Mouse (Mus musculus) forebrain, embryonic 14.5 days (tissue): ENCODE results near the gene Hist1h2ab. TPM values are rescaled to one million over a fixed set of nuclear protein-coding genes. Genes with fewer than 3 reads are reported as not detected.
"Not testable (repeated sequence)": the region's sequence is repeated elsewhere in the genome, so short reads cannot be mapped to it uniquely, and the experiment has no call there.

Source experiments
- ATAC-seq: fragments of 200-750 bp; cut with Nextera tagmentation; 2 replicates; pipeline ENCODE4 v1.8.0; 2017; ENCODE audit warnings: mild to moderate bottlenecking, moderate library complexity
- DNase-seq: peaks from one replicate; pipeline ENCODE4 v3.0.0-alpha.2; 2015; ENCODE audit warnings: low spot score
- H3K27ac ChIP-seq: fragments of 300-500 bp; sonication (generic); 2 replicates; pipeline ENCODE4 v1.5.1; 2014; ENCODE audit warnings: low read depth, mild to moderate bottlenecking, control low read depth, low read length, moderate library complexity
- H3K27me3 ChIP-seq: fragments of 300-500 bp; sonication (generic); replicated peaks from 2 replicates; pipeline ENCODE4 v1.6.1; 2014; ENCODE audit warnings: low read length, control low read depth, mixed read lengths; ENCODE audit not compliant: control insufficient read depth, insufficient read depth
- H3K36me3 ChIP-seq: fragments of 300-500 bp; sonication (generic); 2 replicates; pipeline ENCODE4 v1.6.1; 2014; ENCODE audit warnings: low read length, control low read depth; ENCODE audit not compliant: control insufficient read depth, insufficient read depth
- H3K4me1 ChIP-seq: fragments of 300-500 bp; sonication (generic); 2 replicates; pipeline ENCODE4 v1.6.1; 2014; ENCODE audit warnings: antibody characterized with exemption, low read length, control low read depth; ENCODE audit not compliant: control insufficient read depth, insufficient read depth
- H3K4me2 ChIP-seq: fragments of 300-500 bp; sonication (generic); 2 replicates; pipeline ENCODE4 v1.6.1; 2014; ENCODE audit warnings: mild to moderate bottlenecking, control low read depth, low read length
- H3K4me3 ChIP-seq: fragments of 300-500 bp; sonication (generic); 2 replicates; pipeline ENCODE4 v1.5.1; 2014; ENCODE audit warnings: low read depth, low read length, control low read depth
- H3K9ac ChIP-seq: fragments of 300-500 bp; sonication (generic); 2 replicates; pipeline ENCODE4 v1.6.1; 2014; ENCODE audit warnings: mild to moderate bottlenecking, low read length, control low read depth, moderate library complexity
- H3K9me3 ChIP-seq: fragments of 300-500 bp; sonication (generic); replicated peaks from 2 replicates; pipeline ENCODE4 v1.6.1; 2016; ENCODE audit warnings: low read length, control low read depth, mixed read lengths; ENCODE audit not compliant: control insufficient read depth
- WGBS: fragments of 180-500 bp; shearing (Covaris S2); extraction: QIAGEN DNeasy Blood & Tissue Kit; methylation state at CpG from one replicate; pipeline ENCODE4 v1.1.7; 2014; 5-methylcytosine and 5-hydroxymethylcytosine counted together
- polyA plus RNA-seq: library from polyadenylated mRNA; unstranded; fragments of >200 nt; fragmentation: Nextera tagmentation; extraction: Ambion mirVana; gene quantifications from 2 replicates; pipeline ENCODE4 v1.2.1, GENCODE M21; 2014

Gene Hist1h2ab
- polyA plus RNA-seq, 1 experiment from 2014 or later = 49.2 TPM

- not testable (repeated sequence) for H3K9me3 ChIP-seq, H3K36me3 ChIP-seq, H3K27me3 ChIP-seq
- WGBS = under 1% methylated on average over 25 of the region's 52 CpGs
- Histone ChIP-seq H3K4me1 (peaks cover 31% of the 10 kb centered on the region), H3K4me3 (peak within 1 kb of the TSS; percentile 53), H3K9ac (peak within 1 kb of the TSS; percentile 61), H3K4me2 (peak within 1 kb of the TSS; percentile 89), H3K27ac (peak within 1 kb of the TSS; percentile 88)
- DNase-seq (peak; percentile 96), ATAC-seq (peak; percentile 67)
These were observed 11.2 kb downstream of the Hist1h2ab start, which contains the start of gene Hist1h3a for GRCm38 (mm10) chr13:23761871-23762821. Hist1h3a (minus strand) TSS chr13:23762386.

GRCm38 (mm10) chr13:23763242-23763585, 12.3 kb downstream of the Hist1h2ab start:
- WGBS = 1% methylated on average over 10 of the region's 10 CpGs
- no peak for DNase-seq
- H3K27ac ChIP-seq = peak overlapping the region; percentile 88
- H3K4me2 ChIP-seq = peak overlapping the region; percentile 89
- peak overlapping the region; percentile 21; the same call in 1 of the 2 replicates for H3K9ac ChIP-seq
- H3K4me1 ChIP-seq = peaks cover 27% of the 10 kb centered on the region
- H3K9me3 ChIP-seq = no peaks in the 10 kb centered on the region
- ATAC-seq = no peak
- no peaks in the 10 kb centered on the region for H3K27me3 ChIP-seq
- no peaks in the 10 kb centered on the region for H3K36me3 ChIP-seq
- peak overlapping the region; percentile 53 for H3K4me3 ChIP-seq

- Histone ChIP-seq H3K27me3 (no peaks in the 10 kb centered on the region), H3K9ac (peak within 1 kb of the TSS; percentile 76), H3K27ac (peak within 1 kb of the TSS; percentile 89), H3K36me3 (no peaks in the 10 kb centered on the region), H3K9me3 (no peaks in the 10 kb centered on the region), H3K4me3 (peak within 1 kb of the TSS; percentile 53), H3K4me1 (peaks cover 27% of the 10 kb centered on the region), H3K4me2 (peak within 1 kb of the TSS; percentile 89)
- peak; percentile 97 for DNase-seq
- 3% methylated on average over 34 of the region's 34 CpGs for WGBS
- peak; percentile 71 for ATAC-seq
These were observed 12.8 kb downstream of the Hist1h2ab start, which contains the start of gene Hist1h1a for GRCm38 (mm10) chr13:23763586-23764323. Hist1h1a (plus strand) TSS chr13:23763666.

- WGBS = 33% methylated on average over 12 of the region's 12 CpGs
- DNase-seq = no peak
- ATAC-seq = no peak
- H3K9ac ChIP-seq = peak overlapping the region; percentile 76
- H3K4me2 ChIP-seq = peak overlapping the region; percentile 89
- peak overlapping the region; percentile 89; the same call in 1 of the 2 replicates for H3K27ac ChIP-seq
- H3K9me3 ChIP-seq = no peaks in the 10 kb centered on the region
- peaks cover 27% of the 10 kb centered on the region for H3K4me1 ChIP-seq
- no peaks in the 10 kb centered on the region for H3K27me3 ChIP-seq
- no peaks in the 10 kb centered on the region for H3K36me3 ChIP-seq
- H3K4me3 ChIP-seq = peak overlapping the region; percentile 53
These were observed 13.6 kb downstream of the Hist1h2ab start for GRCm38 (mm10) chr13:23764324-23765171.

GRCm38 (mm10) chr13:23765172-23765513, 14.2 kb downstream of the Hist1h2ab start:
- DNase-seq (no peak), ATAC-seq (no peak)
- H3K9me3 ChIP-seq = no peaks in the 10 kb centered on the region
- no peak overlapping the region for H3K9ac ChIP-seq
- no peak overlapping the region for H3K4me2 ChIP-seq
- no peak overlapping the region for H3K4me3 ChIP-seq
- no peak overlapping the region for H3K27ac ChIP-seq
- peaks cover 24% of the 10 kb centered on the region for H3K4me1 ChIP-seq
- H3K27me3 ChIP-seq = no peaks in the 10 kb centered on the region
- no peaks in the 10 kb centered on the region for H3K36me3 ChIP-seq
- WGBS = 57% methylated on average over 1 of the region's 1 CpGs

- ATAC-seq = no peak
- no peaks in the 10 kb centered on the region for H3K27me3 ChIP-seq
- H3K27ac ChIP-seq = no peak overlapping the region
- no peaks in the 10 kb centered on the region for H3K9me3 ChIP-seq
- H3K4me2 ChIP-seq = no peak overlapping the region
- no peak overlapping the region for H3K9ac ChIP-seq
- no peak for DNase-seq
- H3K36me3 ChIP-seq = no peaks in the 10 kb centered on the region
- no peak overlapping the region for H3K4me3 ChIP-seq
- H3K4me1 ChIP-seq = peaks cover 16% of the 10 kb centered on the region
These were observed 15.8 kb downstream of the Hist1h2ab start for GRCm38 (mm10) chr13:23766772-23767171.

GRCm38 (mm10) chr13:23768834-23769397, 18.0 kb downstream of the Hist1h2ab start:
- no peaks in the 10 kb centered on the region for H3K36me3 ChIP-seq

GRCm38 (mm10) chr13:23769613-23770012, 18.7 kb downstream of the Hist1h2ab start, which contains the start of gene Trim38:
Trim38 (plus strand) TSS chr13:23769913.
- 78% methylated on average over 2 of the region's 2 CpGs for WGBS
- not testable (repeated sequence) for H3K27ac ChIP-seq, H3K9me3 ChIP-seq

More at GRCm38 (mm10) chr13:23768834-23769397, 18.0 kb downstream of the Hist1h2ab start:
- H3K27ac ChIP-seq = no peak overlapping the region
- no peaks in the 10 kb centered on the region for H3K27me3 ChIP-seq
- no peak overlapping the region for H3K4me3 ChIP-seq
- ATAC-seq = no peak
- H3K9ac ChIP-seq = no peak overlapping the region
- peaks cover 8% of the 10 kb centered on the region for H3K4me1 ChIP-seq
- no peak for DNase-seq
- 31% methylated on average over 5 of the region's 5 CpGs for WGBS
- no peak overlapping the region for H3K4me2 ChIP-seq
- no peaks in the 10 kb centered on the region for H3K9me3 ChIP-seq

More at GRCm38 (mm10) chr13:23769613-23770012, 18.7 kb downstream of the Hist1h2ab start, which contains the start of gene Trim38:
- not testable (repeated sequence) for H3K4me2 ChIP-seq, H3K36me3 ChIP-seq, DNase-seq, H3K9ac ChIP-seq, H3K4me3 ChIP-seq, ATAC-seq, H3K4me1 ChIP-seq, H3K27me3 ChIP-seq
